25 mouse cellular contexts compared by ENCODE assay signal in the genomic region with DNA sequence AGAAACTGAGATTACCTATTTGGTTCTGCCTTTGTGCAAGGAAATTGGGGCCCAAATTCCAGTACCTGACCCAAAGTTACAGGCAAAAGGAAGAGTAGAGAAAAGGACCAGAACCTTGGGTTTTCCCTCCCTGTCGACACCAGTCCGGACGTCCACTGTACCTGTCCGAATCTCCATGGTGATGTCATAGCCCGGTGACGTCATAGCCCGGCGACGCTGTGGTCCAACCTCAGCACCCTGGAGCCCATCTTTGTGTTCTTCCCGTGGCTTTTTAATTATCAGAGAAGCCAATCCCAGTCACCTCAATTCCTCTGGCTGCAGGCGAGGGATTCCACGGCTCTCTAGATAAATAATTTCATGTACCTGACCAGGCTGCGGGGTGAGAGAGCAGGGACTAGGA. TPM values are rescaled to one million over a fixed set of nuclear protein-coding genes. Genes with fewer than 3 reads are reported as not detected.
DNase-seq lines count a peak whose midpoint lies in the region; ATAC-seq and TF ChIP-seq lines count a peak whose summit lies in the region.
"Had no signal": no experiment of that assay in that cellular context is flagged by ENCODE, and none has a peak within 500 bp of the region (broad histone marks: within the 10 kb centered on the region; RNA-seq: fewer than 3 reads in every experiment).

No protein-coding gene starts in this region.

- peaks cover 18% of the 10 kb centered on the region; the same call in 1 of the 2 replicates for H3K4me1 ChIP-seq in kidney, embryonic 15.5 days
- H3K4me1 ChIP-seq in E14TG2a.4 (replicated peaks; ENCODE audit: low read depth, low read length), result peaks cover 35% of the 10 kb centered on the region
- H3K4me1 ChIP-seq in heart, adult 2 months (ENCODE audit: control insufficient read depth, insufficient read depth, low read length), result no peaks in the 10 kb centered on the region; the same call in 1 of the 2 replicates

- no peaks in the 10 kb centered on the region for H3K79me2 ChIP-seq in heart, adult 2 months (replicated peaks; ENCODE audit: control insufficient read depth, insufficient read depth, low read length)

- no peak overlapping the region for H3K4me3 ChIP-seq in kidney, embryonic 15.5 days (replicated peaks)
- H3K4me3 ChIP-seq in E14TG2a.4 (replicated peaks; ENCODE audit: low read length), result peak overlapping the region; percentile 78
- no peak overlapping the region for H3K4me3 ChIP-seq in heart, adult 2 months
- H3K4me3 ChIP-seq: embryonic facial prominence, embryonic 10.5 days; embryonic facial prominence, embryonic 13.5 days; erythroblast, embryonic 14.5 days; forebrain, embryonic 12.5 days; forebrain, embryonic 15.5 days; hindbrain, embryonic 12.5 days; hindbrain, embryonic 15.5 days had no signal

- 80% methylated on average over 13 of the region's 13 CpGs for WGBS in kidney, embryonic 15.5 days
- 88% methylated on average over 13 of the region's 13 CpGs for WGBS in heart, adult 2 months

- no peaks in the 10 kb centered on the region for H3K9me3 ChIP-seq in kidney, embryonic 15.5 days (replicated peaks)
- no peaks in the 10 kb centered on the region for H3K9me3 ChIP-seq in E14TG2a.4 (ENCODE audit: low read length)
- H3K9me3 ChIP-seq: embryonic facial prominence, embryonic 10.5 days; embryonic facial prominence, embryonic 13.5 days; forebrain, embryonic 12.5 days; forebrain, embryonic 15.5 days; hindbrain, embryonic 12.5 days; hindbrain, embryonic 15.5 days had no signal

- no peak for TF ChIP-seq EP300 in heart, adult 2 months (IDR thresholded peaks at IDR 0.05; ENCODE audit: insufficient read depth, low read depth, low read length)

- H3K9ac ChIP-seq in kidney, embryonic 15.5 days, result no peak overlapping the region
- H3K9ac ChIP-seq in heart, adult 2 months (ENCODE audit: low read depth, low read length), result no peak overlapping the region
- H3K9ac ChIP-seq: embryonic facial prominence, embryonic 13.5 days; forebrain, embryonic 12.5 days; forebrain, embryonic 15.5 days; hindbrain, embryonic 12.5 days; hindbrain, embryonic 15.5 days had no signal

- intact Hi-C loops in heart, adult 2 months (cut with DNase I), result loop anchor here (10.0 kb wide), 1 partner anchor 394 kb away; no protein-coding TSS in a partner anchor

- TF ChIP-seq CTCF in E14TG2a.4 (conservative IDR thresholded peaks at IDR 0.05; ENCODE audit: low read length), result no peak
- no peak for TF ChIP-seq CTCF in heart, adult 2 months (IDR thresholded peaks at IDR 0.05)

- TF ChIP-seq POLR2A in heart, adult 2 months (IDR thresholded peaks at IDR 0.05; ENCODE audit: insufficient read depth, low read depth, low read length), result no peak

- H3K27me3 ChIP-seq in kidney, embryonic 15.5 days, result no peaks in the 10 kb centered on the region
- no peaks in the 10 kb centered on the region for H3K27me3 ChIP-seq in E14TG2a.4 (ENCODE audit: insufficient read depth, low read length)
- no peaks in the 10 kb centered on the region for H3K27me3 ChIP-seq in heart, adult 2 months (ENCODE audit: control insufficient read depth, insufficient read depth, low read length)
- H3K27me3 ChIP-seq: CH12.LX; embryonic facial prominence, embryonic 13.5 days; forebrain, embryonic 12.5 days; forebrain, embryonic 15.5 days; hindbrain, embryonic 12.5 days; hindbrain, embryonic 15.5 days had no signal

- no peaks in the 10 kb centered on the region for H3K36me3 ChIP-seq in kidney, embryonic 15.5 days
- no peaks in the 10 kb centered on the region for H3K36me3 ChIP-seq in E14TG2a.4 (ENCODE audit: insufficient read depth, low read length)
- H3K36me3 ChIP-seq in heart, adult 2 months (ENCODE audit: control insufficient read depth, insufficient read depth, low read length), result no peaks in the 10 kb centered on the region
- H3K36me3 ChIP-seq: embryonic facial prominence, embryonic 10.5 days; embryonic facial prominence, embryonic 13.5 days; forebrain, embryonic 12.5 days; forebrain, embryonic 15.5 days; hindbrain, embryonic 12.5 days; hindbrain, embryonic 15.5 days had no signal

- H3K27ac ChIP-seq in kidney, embryonic 15.5 days, result peak overlapping the region; percentile 64
- no peak overlapping the region for H3K27ac ChIP-seq in heart, adult 2 months
- H3K27ac ChIP-seq: embryonic facial prominence, embryonic 10.5 days; embryonic facial prominence, embryonic 13.5 days; forebrain, embryonic 12.5 days; forebrain, embryonic 15.5 days; hindbrain, embryonic 12.5 days; hindbrain, embryonic 15.5 days had no signal

- H3K4me2 ChIP-seq in kidney, embryonic 15.5 days, result peak overlapping the region; percentile 10; the same call in 1 of the 2 replicates
- H3K4me2 ChIP-seq: embryonic facial prominence, embryonic 13.5 days; forebrain, embryonic 12.5 days; forebrain, embryonic 15.5 days; heart, embryonic 11.5 days; hindbrain, embryonic 12.5 days; hindbrain, embryonic 15.5 days had no signal

- ATAC-seq in kidney, embryonic 15.5 days (replicated peaks; ENCODE audit: low FRiP score), result peak; percentile 23; the same call in 1 of the 2 replicates
- ATAC-seq: forebrain, embryonic 15.5 days had no signal

- DNase-seq in kidney, adult 9 months, result no peak
- DNase-seq in ES-CJ7 (ENCODE audit: low read depth, low spot score) (peak; percentile 93), ZHBTc4 (ENCODE audit: low read depth, low spot score) (peak; percentile 89)
- DNase-seq in heart, adult 2 months, result no peak
- DNase-seq in embryo, embryonic 11 days, result no peak
- DNase-seq: adrenal gland, adult 2 months; adrenal gland, postnatal 14 days; B cell, adult 2 months; cerebellum, adult 11 months; cerebellum, adult 2 months; cerebellum, adult 9-11 months; cerebellum, postnatal 25 days; gastrocnemius, postnatal 25 days; heart, adult 18-20 months had no signal

RNA-seq across cellular contexts. Expression of a gene that starts 18.4 kb away (rescaled TPM):
- polyA plus RNA-seq in kidney, embryonic 15.5 days (2015; fragmentation: Nextera tagmentation; extraction: Ambion mirVana), result 1,314 and 1,392 TPM in 2 replicates
- 100 to 1,000 TPM; 224 to 240 TPM for total RNA-seq in heart, adult 2 months (2021)
- polyA plus RNA-seq in heart, adult 2 months (2012; rRNA removed), result 99.2 and 105 TPM in 2 replicates

RNA-seq across cellular contexts. Expression of a gene that starts 21.3 kb away (rescaled TPM):
- 18.4 and 18.9 TPM in 2 replicates for polyA plus RNA-seq in kidney, embryonic 15.5 days (2015; fragmentation: Nextera tagmentation; extraction: Ambion mirVana)
- 10 to 100 TPM in 1 of 2 experiments, 1 to 10 TPM in 1; 7.9 to 11.0 TPM for total RNA-seq in heart, adult 2 months (2021)
- polyA plus RNA-seq in heart, adult 2 months (2012; rRNA removed), result 5.1 and 6.9 TPM in 2 replicates

Comparison
In these comparisons a context has a peak if more than half of its experiments do, and no peak if none do; other contexts are left out.
1. DNase-seq: peak in ES-CJ7 (single experiment) and ZHBTc4 (single experiment); none in kidney, adult 9 months (single experiment), heart, adult 2 months (0 of 2) and embryo, embryonic 11 days (single experiment).
2. RNA of a gene that starts 18.4 kb away (polyA plus RNA-seq): 1,314 to 1,392 TPM in kidney, embryonic 15.5 days; 99.2 to 105 TPM in heart, adult 2 months; every median in the first group is over 10 times any median in the second.